Mouse (Mus musculus) activated CD4-positive, CD25-positive, alpha-beta regulatory T cell, adult 4 months (primary cell): Measurements from ENCODE around the gene Irf2. TPM values are rescaled to one million over a fixed set of nuclear protein-coding genes. Genes with fewer than 3 reads are reported as not detected.

Source experiments
- ATAC-seq: one replicate; pipeline ENCODE4 v1.8.0; 2017
- polyA plus RNA-seq, 2 experiments: library from polyadenylated mRNA; unstranded; fragments of 100-300 nt; shearing (Covaris generic); gene quantifications; one replicate each; pipeline ENCODE4 v1.2.1; 2017

The Irf2 gene
- polyA plus RNA-seq, 2 experiments from 2014 or later: 185 to 208 TPM

- no peak for ATAC-seq
Measured at GRCm38 (mm10) chr8:46883232-46884000, 143.9 kb downstream of the Irf2 start.

GRCm38 (mm10) chr8:46885786-46886185 is 146.3 kb downstream of the Irf2 start:
- no peak for ATAC-seq

GRCm38 (mm10) chr8:46886216-46886615 is 146.7 kb downstream of the Irf2 start:
- ATAC-seq: no peak

- no peak for ATAC-seq
Measured at GRCm38 (mm10) chr8:46887396-46887795, 147.9 kb downstream of the Irf2 start.

- no peak for ATAC-seq
Measured at GRCm38 (mm10) chr8:46888575-46888974, 149.0 kb downstream of the Irf2 start.

- no peak for ATAC-seq
Measured at GRCm38 (mm10) chr8:46890241-46890640, 150.7 kb downstream of the Irf2 start.

GRCm38 (mm10) chr8:46892511-46893273 is 153.2 kb downstream of the Irf2 start:
- no peak for ATAC-seq

- no peak for ATAC-seq
Measured at GRCm38 (mm10) chr8:46894385-46894784, 154.9 kb downstream of the Irf2 start.

GRCm38 (mm10) chr8:46896005-46896404 is 156.5 kb downstream of the Irf2 start:
- ATAC-seq: no peak

- ATAC-seq: no peak
Measured at GRCm38 (mm10) chr8:46896704-46897103, 157.2 kb downstream of the Irf2 start.

Other genes with a start within 250 kb of the Irf2 start
- gene Cenpu, start 187.7 kb upstream of the Irf2 start, polyA plus RNA-seq: 10 to 100 TPM; 11.2 to 12.4 TPM
- 10 to 100 TPM; 30.0 to 37.4 TPM for gene Primpol, start 122.5 kb upstream of the Irf2 start, polyA plus RNA-seq
- gene Casp3, start 122.4 kb upstream of the Irf2 start, polyA plus RNA-seq: 10 to 100 TPM; 74.3 to 76.0 TPM
- gene Enpp6, start 247.2 kb downstream of the Irf2 start, polyA plus RNA-seq: under 1 TPM; 0.46 to 0.68 TPM